Mouse (Mus musculus) G1E (cell line): ENCODE results near the gene Gpbp1.

ENCODE experiments used
- CTCF ChIP-seq: IDR thresholded peaks from 2 replicates; pipeline ENCODE4 v1.5.1; 2012; ENCODE audit warnings: low read depth, low read length, inconsistent platforms, mixed read lengths
- GATA1 ChIP-seq: IDR thresholded peaks from 2 replicates; pipeline ENCODE4 v1.6.1; 2012; ENCODE audit warnings: borderline replicate concordance, low read length, inconsistent platforms, mixed read lengths
- GATA2 ChIP-seq: IDR thresholded peaks from 2 replicates; pipeline ENCODE4 v1.6.1; 2012; ENCODE audit warnings: low read depth, low read length, inconsistent platforms, borderline replicate concordance
- TAL1 ChIP-seq: conservative IDR thresholded peaks from 2 replicates; pipeline ENCODE4 v1.6.1; 2012; ENCODE audit warnings: low read depth, low read length, inconsistent platforms, mixed read lengths

- TF ChIP-seq TAL1 (no peak), CTCF (no peak), GATA2 (no peak), GATA1 (no peak)
Observed at GRCm38 (mm10) chr13:111470562-111471237, 19.2 kb downstream of the Gpbp1 start.
